Mouse (Mus musculus): ENCODE results near the gene Pirb.

Gene Pirb

DNA sequence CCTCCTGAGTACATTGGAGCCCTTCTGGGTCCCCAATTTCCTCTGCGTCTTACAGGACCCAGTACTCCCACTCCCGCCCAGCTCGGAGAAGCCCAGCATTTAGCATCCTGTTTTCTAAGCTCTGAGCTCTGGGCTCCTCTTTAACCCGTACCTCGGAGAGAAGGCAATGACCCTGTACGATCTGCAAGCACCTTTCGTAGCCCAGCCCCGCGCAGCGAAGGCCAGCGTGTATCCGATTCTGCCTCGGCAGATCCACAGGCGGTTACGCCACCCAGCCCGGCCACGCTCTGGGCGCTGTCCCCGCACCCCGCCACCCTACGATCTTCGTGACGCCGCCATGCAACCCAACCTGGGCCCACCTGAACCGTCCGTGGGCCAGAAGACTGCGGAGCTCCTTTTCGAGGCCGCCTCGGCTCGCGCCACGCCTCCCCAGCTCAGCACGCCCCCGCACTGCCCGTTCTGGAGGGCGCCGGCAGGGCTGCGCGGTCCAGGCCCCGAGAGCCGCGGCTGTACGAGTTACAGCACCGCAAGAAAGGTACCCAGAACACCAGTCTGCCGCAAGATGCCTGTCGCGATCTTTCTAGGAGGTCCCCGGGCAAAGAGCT, 27.7 kb downstream of the Pirb start, which contains the start of gene Tsen34:
TSS of gene Tsen34 (plus strand) at position 482 of the 605 bp plus-strand sequence.
- no peak for DNase-seq (ENCODE audit: low read depth, low spot score)

DNA sequence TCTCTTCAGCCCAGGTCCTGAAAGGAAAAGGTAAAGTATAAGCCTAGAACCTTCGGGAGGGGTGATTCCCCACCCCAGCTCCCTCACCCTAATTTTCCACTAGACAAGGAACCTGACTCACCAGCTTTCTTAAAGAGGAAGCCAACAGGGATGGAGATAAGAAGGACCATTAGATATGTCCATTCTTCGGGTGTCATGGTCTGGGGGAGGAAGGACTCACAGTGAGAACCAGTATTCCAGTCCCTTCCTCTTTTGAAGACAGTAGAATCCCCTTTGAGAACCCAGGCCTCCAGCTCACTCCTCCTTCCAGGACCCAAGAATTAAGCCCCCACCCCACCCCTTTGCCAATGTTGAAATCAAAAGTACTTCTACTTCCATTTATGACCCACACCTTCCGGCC, 28.3 kb downstream of the Pirb start:
- DNase-seq (ENCODE audit: low read depth, low spot score): no peak

DNA sequence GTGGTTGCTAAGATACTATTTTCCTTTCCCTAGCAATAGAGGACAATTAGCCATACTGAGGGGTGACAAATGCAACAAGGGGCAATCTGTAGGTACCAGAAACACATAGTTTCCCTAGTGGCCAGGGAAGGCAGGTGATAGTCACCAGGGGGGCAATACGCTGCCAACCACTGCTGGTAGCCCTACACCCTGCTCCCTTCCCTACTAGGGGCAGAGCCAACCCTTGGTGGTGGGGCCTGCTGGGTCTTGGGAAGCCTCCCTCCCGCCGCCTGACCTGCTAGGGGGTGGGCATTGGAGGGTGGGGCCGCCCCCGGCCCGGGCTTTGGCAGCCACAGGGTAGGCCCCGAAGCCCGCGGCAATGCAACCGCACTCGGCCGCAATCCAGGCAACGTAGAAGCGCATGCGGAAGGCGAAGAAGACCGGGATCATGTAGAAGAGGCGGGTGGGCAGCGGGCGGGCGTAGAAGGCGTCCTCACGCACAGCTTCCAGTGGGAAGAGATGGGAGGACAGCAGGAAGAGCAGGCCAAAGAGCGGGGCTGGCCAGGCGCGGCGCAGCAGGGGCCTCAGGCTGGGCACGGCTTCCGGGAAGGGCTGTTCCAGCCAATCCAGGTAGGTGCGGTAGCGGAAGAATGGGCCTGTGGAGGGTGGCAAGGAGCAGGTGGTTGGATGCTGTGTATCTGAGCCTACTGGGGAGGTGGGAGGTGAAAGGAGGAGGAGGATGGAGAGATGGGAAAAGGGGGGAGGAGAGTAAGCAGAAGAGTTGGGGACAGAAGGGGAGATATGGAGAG, 34.6 kb downstream of the Pirb start:
- DNase-seq (ENCODE audit: low read depth, low spot score): no peak

DNA sequence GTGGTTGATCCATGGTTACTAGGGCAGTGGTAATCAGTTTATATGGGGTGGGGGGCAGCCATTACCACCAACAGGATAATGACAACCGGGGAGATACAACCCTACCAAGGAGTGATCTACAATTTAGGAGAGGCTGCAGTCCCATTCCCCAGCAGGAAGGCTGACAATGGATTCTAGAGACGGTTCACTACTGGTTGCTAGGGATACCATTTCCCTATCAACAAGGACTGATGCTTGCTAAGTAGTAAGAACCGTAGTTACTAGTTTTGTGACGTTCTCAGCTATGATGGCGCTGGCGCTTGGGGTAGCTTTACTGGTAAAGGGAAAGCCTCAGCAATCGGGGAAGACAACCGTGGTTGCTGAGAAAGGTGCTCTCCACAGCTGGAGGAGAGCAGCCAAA, 35.5 kb downstream of the Pirb start:
- DNase-seq (ENCODE audit: low read depth, low spot score): no peak

DNA sequence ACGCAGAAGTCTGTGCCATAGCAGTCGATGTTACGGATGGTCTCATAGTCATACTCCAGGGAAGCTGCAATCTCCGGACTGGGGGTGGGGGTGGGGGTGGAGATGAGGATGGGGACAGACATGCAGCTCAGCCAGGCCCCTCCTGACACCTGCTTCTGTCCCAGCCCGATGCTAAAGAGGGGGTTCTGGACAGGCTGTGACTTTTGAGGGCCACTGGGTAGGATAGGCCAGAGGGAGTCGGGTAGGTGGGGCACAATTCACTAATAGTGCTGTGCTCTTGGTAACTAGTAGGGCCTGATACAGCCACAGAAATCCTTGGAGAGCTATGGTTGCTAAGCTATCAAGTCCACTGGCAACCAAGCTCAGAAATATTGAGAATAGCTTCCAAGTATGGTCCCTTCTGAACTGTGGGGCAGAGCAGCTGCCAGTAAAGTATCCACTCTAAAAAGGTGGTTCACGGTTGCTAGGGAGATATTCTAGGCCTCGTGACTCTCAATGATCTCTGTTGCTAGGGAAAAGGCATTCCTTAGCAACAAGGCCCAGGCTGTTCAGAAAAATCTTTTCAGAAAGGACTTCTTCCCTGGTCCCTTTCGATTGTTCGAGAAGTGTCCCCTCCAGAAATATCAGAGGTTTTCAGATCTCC, 36.2 kb downstream of the Pirb start:
- no peak for DNase-seq (ENCODE audit: low read depth, low spot score)

DNA sequence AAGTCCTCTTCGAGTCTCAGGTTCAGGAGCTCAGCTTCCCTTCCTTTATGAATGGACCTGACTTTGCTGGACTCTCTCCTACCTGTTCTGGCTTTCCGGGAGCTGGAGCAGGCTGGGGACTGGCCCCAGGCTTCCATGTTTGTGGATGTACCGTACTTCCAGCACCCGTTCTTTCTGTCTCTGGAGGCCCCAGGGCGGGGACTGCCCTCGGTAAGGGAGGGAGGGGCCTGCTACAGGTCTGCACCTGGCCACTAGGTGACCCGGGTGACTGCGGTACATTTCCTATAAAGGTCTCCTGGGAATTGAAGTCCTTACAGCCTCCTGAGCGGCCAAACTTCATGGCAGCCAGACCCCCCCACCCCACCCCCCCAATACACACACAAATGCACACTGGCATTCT, 42.8 kb downstream of the Pirb start, which contains the start of gene Tmc4:
TSS of gene Tmc4 (minus strand) at position 212 of the 400 bp plus-strand sequence.
- no peak for DNase-seq (ENCODE audit: low read depth, low spot score)

DNA sequence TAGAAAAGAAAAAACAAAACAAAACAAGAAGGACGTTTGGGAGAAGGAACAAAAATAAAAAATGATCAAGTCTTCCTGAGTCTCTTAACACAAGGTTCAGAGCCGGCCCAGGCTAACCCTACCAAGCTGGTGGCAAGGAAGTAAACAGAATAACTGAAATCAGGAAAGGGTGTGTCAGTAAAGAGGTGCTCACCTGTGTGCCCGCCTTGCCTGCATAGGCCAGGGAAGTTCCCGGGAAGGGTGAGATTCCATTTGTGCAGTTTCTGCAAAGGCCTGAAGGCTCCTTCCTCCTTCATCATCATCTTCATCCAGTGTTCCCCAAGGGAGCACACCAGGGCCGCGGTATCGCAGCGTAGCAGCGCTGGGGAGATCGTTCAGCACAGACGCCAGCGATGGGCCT, 43.8 kb downstream of the Pirb start:
- no peak for DNase-seq (ENCODE audit: low read depth, low spot score)

DNA sequence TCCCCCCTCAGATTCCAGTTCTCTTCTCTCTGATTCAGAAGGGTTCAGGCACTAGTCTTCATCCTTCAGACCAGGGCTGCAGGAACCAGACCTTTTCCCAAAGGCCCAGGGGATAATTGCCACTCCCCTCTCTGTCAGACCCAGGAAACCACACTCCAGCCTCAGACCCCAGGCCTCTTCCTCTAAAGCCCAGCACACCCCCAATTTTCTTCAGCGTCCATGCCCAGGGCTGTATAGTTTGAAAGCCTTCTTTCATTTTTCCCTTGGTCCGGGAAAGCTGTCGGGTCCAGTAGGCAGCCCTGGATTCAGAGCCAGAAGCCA, 45.0 kb downstream of the Pirb start:
- no peak for DNase-seq (ENCODE audit: low read depth, low spot score)

DNA sequence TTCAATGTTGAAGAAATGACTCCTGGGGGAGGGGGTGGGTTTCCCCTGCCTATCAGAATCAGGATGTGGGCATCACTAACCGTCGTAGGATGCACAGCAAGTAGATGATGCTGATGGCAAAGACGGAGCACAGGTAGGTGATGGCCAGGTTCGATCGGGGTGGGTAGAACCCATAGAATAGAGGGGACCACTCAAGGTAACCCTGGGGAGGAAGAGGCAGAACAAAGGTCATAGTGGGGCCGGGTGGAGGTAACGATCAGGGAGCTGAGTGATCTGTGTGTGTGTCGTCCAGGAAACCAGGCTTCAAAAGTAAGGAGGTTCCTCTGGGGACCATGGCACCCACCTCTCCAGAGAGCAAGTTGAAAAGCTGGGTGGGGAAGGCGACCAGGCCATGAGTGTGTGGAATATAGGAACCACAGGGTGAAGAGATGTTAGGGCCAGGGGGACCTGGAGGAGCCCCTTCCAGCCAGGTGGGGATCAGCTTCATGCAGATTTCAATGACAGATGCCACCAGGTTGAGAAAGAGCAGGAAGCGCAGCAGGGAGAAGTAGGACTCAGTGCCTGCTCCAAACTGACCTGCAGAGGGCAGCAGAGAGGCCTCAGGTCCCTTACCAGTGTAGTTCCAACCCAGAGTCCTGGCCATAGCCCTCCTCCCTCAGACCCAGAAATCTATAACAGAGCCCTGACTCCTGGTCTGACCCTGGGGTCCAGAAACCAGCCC, 45.5 kb downstream of the Pirb start:
- peak; percentile 80 for DNase-seq (ENCODE audit: low read depth, low spot score)

DNA sequence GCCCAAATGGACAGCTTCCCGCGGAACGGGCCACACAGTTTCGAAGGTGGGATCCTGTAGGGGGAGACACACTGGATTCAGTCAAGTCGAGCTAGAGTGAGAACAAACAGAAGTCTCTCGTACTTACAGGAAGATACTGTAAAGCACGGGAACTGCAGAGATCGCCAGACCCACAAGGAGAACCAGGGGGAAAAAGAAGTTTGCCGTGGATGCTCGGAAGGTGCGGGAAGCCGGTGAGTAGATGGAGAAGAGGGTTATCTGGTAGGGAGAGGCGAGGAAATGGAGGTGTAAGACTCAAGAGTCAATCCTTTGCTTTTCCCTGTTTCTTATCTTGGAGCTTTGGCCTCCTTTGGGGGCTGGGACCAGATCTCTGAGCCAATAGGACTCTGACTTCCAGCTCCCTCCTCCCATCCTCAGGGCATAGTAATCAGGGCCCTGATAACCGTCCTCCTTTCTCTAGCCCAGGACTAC, 53.2 kb downstream of the Pirb start:
- DNase-seq (ENCODE audit: low read depth, low spot score): no peak

DNA sequence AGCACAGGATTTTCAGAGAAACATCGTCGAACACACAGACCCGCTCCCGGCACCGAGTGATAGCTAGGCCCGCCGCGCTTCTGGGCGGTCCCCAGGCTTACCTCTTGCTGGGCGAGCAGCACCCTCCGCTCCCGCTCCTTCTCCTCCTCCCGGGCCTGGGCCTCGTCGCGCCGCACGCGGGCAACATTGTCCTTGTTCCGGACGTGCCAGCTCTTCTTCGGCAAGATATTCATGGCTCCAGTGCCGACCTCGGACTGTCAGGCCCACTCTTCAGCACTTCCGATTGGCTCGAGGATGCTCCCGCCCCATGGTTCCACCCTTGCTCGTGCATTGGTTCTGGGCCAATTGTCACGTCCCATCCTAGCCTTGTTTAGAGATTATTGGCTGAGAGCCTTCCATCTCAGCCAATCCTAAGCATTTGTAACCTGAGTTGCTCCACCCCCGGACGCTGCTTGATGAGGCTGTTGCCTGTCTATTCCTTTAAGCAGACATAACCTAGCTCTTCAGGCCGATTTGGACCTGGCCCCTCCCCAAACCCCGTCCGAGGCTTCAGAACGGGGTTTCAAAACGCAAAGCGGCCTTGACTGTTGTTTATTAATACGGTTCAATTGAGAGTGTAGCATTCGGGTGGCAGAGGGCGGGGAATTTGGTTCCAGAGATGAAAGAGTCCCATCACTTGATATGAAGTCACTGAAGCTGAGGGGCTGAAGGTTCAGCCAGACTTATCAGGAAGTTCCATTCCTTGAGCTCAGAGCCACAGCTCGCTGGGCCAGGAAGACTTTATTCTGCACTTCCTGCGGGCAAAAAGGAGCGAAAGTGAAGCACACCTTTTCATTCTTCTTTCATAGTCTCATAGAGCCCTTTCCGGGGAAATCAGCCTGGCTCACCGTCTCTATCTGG, 54.7 kb downstream of the Pirb start, which contains the start of gene Leng1:
TSS of gene Leng1 (minus strand) at position 626 of the 900 bp plus-strand sequence.
- peak; percentile 90 for DNase-seq (ENCODE audit: low read depth, low spot score)

DNA sequence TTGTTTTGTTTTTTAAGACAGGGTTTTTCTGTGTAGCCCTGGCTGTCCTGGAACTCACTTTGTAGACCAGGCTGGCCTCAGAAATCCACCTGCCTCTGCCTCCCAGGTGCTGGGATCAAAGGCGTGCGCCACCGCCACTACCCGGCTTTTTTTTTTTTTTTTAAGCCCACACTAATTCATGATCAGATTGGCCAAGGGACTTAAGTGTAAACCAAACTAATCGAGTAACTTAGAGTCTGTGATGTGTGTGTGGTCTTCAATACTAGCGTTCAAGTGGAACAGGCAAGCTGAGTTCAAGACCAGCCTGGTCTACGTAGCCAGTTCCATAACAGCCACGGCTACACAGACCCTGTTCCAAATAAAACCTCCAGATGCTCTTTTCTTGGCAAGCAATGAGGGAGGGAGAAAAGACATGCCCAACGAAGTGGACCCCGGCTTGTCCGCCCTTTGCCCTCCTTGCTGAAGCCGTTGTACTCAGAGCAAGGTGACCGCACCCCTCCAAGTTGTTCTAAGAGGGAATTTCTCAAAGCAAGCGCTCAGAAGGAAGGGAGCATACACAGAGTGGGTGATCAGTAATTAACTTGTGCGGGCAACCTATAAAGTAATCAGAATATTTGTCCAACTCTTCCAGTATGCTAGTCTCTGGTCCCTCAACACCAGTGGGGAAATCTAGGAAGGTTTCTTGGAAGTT, 55.5 kb downstream of the Pirb start:
- no peak for DNase-seq (ENCODE audit: low read depth, low spot score)
